Mouse (Mus musculus) mouse trophoblast stem cell (cell line): ENCODE data around the gene Cnga3.

Experiments used
- in situ Hi-C, 2 experiments: fragments of 300-500 bp; cut with MseI, MboI; formaldehyde crosslinking; loops; 2 replicates in 1 of 2; 3 replicates in 1 of 2; pipeline ENCODE4 v1.15.1; 2025

Gene Cnga3

GRCm38 (mm10) chr1:37214144-37214543 is at the start of gene Cnga3:
TSS of gene Cnga3 (plus strand) at chr1:37214434.
- in situ Hi-C loops = no loop called here

- in situ Hi-C loops = no loop called here
Measured at GRCm38 (mm10) chr1:37166066-37166465, 48.2 kb upstream of the Cnga3 start.

GRCm38 (mm10) chr1:37167918-37168317 is 46.3 kb upstream of the Cnga3 start:
- in situ Hi-C loops = no loop called here

GRCm38 (mm10) chr1:37177874-37178273 is 36.4 kb upstream of the Cnga3 start:
- in situ Hi-C loops = no loop called here

GRCm38 (mm10) chr1:37179852-37180251 is 34.4 kb upstream of the Cnga3 start:
- in situ Hi-C loops = no loop called here

GRCm38 (mm10) chr1:37187050-37187449 is 27.2 kb upstream of the Cnga3 start:
- in situ Hi-C loops = no loop called here

- in situ Hi-C loops = no loop called here
Measured at GRCm38 (mm10) chr1:37194607-37195006, 19.6 kb upstream of the Cnga3 start.

GRCm38 (mm10) chr1:37201406-37201805 is 12.8 kb upstream of the Cnga3 start:
- in situ Hi-C loops = no loop called here

GRCm38 (mm10) chr1:37207743-37208142 is 6.5 kb upstream of the Cnga3 start:
- in situ Hi-C loops = no loop called here

GRCm38 (mm10) chr1:37212375-37212774 is 1.9 kb upstream of the Cnga3 start:
- in situ Hi-C loops = no loop called here

- in situ Hi-C loops = no loop called here
Measured at GRCm38 (mm10) chr1:37218386-37218785, 4.2 kb downstream of the Cnga3 start.

GRCm38 (mm10) chr1:37219593-37219992 is 5.4 kb downstream of the Cnga3 start:
- in situ Hi-C loops = no loop called here

GRCm38 (mm10) chr1:37220134-37220907 is 6.1 kb downstream of the Cnga3 start:
- in situ Hi-C loops = no loop called here

GRCm38 (mm10) chr1:37222002-37222401 is 7.8 kb downstream of the Cnga3 start:
- in situ Hi-C loops = no loop called here

- in situ Hi-C loops = no loop called here
Measured at GRCm38 (mm10) chr1:37230404-37230803, 16.2 kb downstream of the Cnga3 start.

GRCm38 (mm10) chr1:37231295-37231701 is 17.1 kb downstream of the Cnga3 start:
- in situ Hi-C loops = no loop called here

- in situ Hi-C loops = no loop called here
Measured at GRCm38 (mm10) chr1:37239045-37239635, 24.9 kb downstream of the Cnga3 start.

- in situ Hi-C loops = loop anchor here in 1 of 2 experiments (10.0 kb wide), 1 partner anchor 457 kb away; no protein-coding TSS in a partner anchor
Measured at GRCm38 (mm10) chr1:37242253-37242652, 28.0 kb downstream of the Cnga3 start.

GRCm38 (mm10) chr1:37246476-37246875 is 32.2 kb downstream of the Cnga3 start:
- in situ Hi-C loops = loop anchor here in 1 of 2 experiments (10.0 kb wide), 1 partner anchor 462 kb away; no protein-coding TSS in a partner anchor

- in situ Hi-C loops = loop anchor here in 1 of 2 experiments (10.0 kb wide), 1 partner anchor 464 kb away; no protein-coding TSS in a partner anchor
Measured at GRCm38 (mm10) chr1:37248406-37248805, 34.2 kb downstream of the Cnga3 start.

GRCm38 (mm10) chr1:37250643-37251310 is 36.5 kb downstream of the Cnga3 start:
- in situ Hi-C loops = no loop called here

- in situ Hi-C loops = no loop called here
Measured at GRCm38 (mm10) chr1:37258443-37258842, 44.2 kb downstream of the Cnga3 start.
